Mouse (Mus musculus) macrophage (primary cell): ENCODE data around the gene Pkd2l1. TPM values are rescaled to one million over a fixed set of nuclear protein-coding genes. Genes with fewer than 3 reads are reported as not detected.

Experiments
- H3K27ac ChIP-seq: fragments of 350-480 bp; formaldehyde crosslinking; 2 replicates; pipeline ENCODE4 v1.9.0; 2021
- H3K36me3 ChIP-seq: fragments of 350-480 bp; formaldehyde crosslinking; 2 replicates; pipeline ENCODE4 v1.9.0; 2021; ENCODE audit errors: inconsistent target
- H3K4me3 ChIP-seq: fragments of 350-480 bp; formaldehyde crosslinking; 2 replicates; pipeline ENCODE4 v1.9.0; 2021; ENCODE audit errors: inconsistent target
- H3K79me2 ChIP-seq: fragments of 350-480 bp; formaldehyde crosslinking; 2 replicates; pipeline ENCODE4 v1.9.0; 2021; ENCODE audit errors: inconsistent target
- WGBS: methylation state at CpG from one replicate; pipeline ENCODE4 v1.1.7; 2026; ENCODE audit warnings: inconsistent platforms; ENCODE audit not compliant: missing documents; 5-methylcytosine and 5-hydroxymethylcytosine counted together
- polyA plus RNA-seq: library from polyadenylated mRNA; stranded (reverse); fragments of 250-400 nt; gene quantifications from 3 replicates; pipeline ENCODE4 v1.2.4, GENCODE M21; 2018; ENCODE audit warnings: inconsistent platforms
- total RNA-seq, 78 experiments: library from RNA; depleted of rRNA; stranded (reverse); fragments of 250-400 nt; gene quantifications; 1 replicate in 9 of 78; 2 replicates in 24 of 78; 3 replicates in 43 of 78; 4 replicates in 2 of 78; pipeline ENCODE4 v1.2.4; 2018; ENCODE audit warnings: inconsistent platforms in 56 of 78

The Pkd2l1 gene
- not detected for total RNA-seq (2018; cell fraction: chromatin; rRNA removed)
- not detected for total RNA-seq (2018; cell fraction: cytosol; rRNA removed)
- total RNA-seq (2018; cell fraction: nucleus; rRNA removed): not detected
- not detected in 3 replicates for polyA plus RNA-seq

DNA sequence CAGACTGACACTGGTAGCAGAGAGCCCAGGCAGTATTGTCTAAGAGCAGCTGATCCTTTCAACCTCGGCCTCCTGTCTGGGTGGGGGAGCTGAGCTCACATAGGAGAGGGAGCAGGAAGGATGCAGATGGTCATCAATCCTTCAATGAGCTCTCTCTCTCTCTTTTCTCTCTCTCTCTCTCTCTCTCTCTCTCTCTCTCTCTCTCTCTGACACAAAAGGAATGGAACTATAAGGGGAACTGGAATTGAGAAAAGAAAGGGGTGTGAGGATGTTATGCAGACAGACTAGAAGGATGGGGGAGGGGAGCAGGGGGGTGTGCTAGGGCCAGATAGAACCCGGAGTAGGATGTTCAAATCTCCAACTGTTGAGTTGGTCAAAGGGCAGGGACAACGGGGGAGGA lies at the start of gene Pkd2l1:
TSS of gene Pkd2l1 (minus strand) at position 101 of the 400 bp plus-strand sequence.
- no peak within 1 kb of the TSS for H3K27ac ChIP-seq
- no peaks in the 10 kb centered on the region for H3K36me3 ChIP-seq
- WGBS: 33% methylated on average over 3 of the region's 3 CpGs
- H3K4me3 ChIP-seq: no peak within 1 kb of the TSS
- H3K79me2 ChIP-seq: no peaks in the 10 kb centered on the region

DNA sequence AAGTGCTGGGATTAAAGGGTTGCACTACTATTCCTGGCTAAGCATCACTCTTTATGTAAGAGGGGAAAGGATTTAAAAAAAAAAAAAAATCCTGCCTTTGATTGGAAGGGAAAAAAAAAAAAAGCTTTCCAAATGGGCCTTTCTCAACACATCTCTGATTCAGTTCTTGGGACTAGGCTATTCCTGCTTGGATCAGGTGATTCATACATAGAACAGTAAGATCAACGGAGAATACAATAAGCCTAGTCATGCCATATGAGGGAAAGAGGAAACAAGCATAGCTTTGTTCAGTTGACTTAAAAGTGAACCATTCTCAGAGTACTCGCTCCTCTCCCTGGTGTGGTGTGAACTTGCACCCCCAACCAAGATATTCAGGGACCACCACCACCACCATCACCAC lies 46.7 kb upstream of the Pkd2l1 start:
- Histone ChIP-seq H3K4me3 (no peak overlapping the region), H3K36me3 (no peaks in the 10 kb centered on the region), H3K27ac (no peak overlapping the region), H3K79me2 (no peaks in the 10 kb centered on the region)
- WGBS: 25% methylated on average over 2 of the region's 2 CpGs

DNA sequence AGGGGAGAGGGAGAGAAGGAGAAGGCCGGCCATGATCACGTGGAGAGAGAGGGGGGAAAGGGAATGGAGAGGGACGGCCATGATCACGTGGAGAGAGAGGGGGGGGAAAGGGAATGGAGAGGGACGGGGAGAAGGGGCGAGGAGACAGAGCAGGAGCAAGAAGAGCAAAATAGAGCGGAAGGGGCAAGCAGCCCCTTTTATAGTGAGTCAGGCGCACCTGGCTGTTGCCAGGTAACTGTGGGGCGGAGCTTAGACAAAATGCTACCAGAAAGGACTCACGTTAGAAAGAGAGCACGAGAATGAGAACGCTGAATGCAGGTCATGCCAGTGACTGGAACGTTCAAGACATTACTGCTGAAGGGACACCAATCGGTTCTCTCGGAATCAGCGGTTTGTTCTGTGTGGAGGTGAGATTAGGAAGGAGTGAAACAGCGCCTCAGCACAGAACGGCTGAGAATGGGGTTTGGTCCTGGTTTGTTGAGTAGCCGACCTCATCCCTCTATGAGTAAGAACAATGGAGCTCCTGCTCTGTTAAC lies 45.3 kb upstream of the Pkd2l1 start:
- H3K27ac ChIP-seq: no peak overlapping the region
- WGBS: 37% methylated on average over 18 of the region's 19 CpGs

DNA sequence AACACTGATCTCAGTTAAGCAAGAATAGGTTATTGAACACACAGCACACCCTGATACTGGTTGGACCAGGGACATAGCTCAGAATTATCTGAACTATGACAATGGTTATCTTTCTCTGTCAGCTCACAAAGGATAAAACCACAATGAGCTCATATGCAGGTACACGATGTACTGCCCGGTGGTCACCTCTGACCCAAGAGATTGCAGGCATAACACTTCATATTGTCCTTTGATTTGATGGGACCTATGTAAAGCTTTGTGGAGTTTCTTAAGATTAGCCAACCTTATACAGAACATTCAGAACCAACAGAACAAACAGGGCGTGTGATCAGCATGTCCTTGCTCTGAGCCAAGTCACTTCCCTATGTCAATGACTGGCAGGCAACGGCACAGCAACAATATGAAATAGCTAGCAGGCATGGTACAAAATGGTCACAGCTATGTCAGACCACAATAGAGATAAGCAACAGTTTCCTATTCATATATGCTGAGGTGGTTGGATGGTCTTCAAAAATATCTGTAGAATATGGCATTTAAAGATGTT lies 39.4 kb upstream of the Pkd2l1 start:
- Histone ChIP-seq H3K36me3 (no peaks in the 10 kb centered on the region), H3K4me3 (no peak overlapping the region), H3K27ac (no peak overlapping the region), H3K79me2 (no peaks in the 10 kb centered on the region)
- WGBS: 81% methylated on average over 4 of the region's 4 CpGs

More for the DNA sequence above, 45.3 kb upstream of the Pkd2l1 start:
- H3K4me3 ChIP-seq: no peak overlapping the region
- no peaks in the 10 kb centered on the region for H3K36me3 ChIP-seq
- no peaks in the 10 kb centered on the region for H3K79me2 ChIP-seq

DNA sequence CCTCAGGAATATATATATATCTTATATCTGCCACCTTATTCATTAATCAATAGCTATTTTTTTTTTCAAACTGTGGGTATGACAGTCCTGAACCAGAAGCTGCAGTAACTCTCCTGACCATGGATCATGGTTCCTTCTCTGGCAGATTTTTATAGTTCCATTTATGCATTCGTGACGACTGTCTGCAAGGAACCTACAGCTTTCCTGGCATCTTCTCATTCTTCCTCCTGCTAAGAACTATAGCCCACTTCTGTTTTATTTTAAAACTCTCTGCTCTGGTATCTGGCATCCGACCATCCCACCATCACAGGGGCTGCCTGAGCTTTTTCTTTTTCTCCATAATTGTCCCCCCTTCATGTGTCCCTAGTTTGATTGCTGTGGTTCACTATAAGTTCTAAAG lies 38.0 kb upstream of the Pkd2l1 start:
- H3K36me3 ChIP-seq: no peaks in the 10 kb centered on the region
- 76% methylated on average over 3 of the region's 3 CpGs for WGBS
- no peaks in the 10 kb centered on the region for H3K79me2 ChIP-seq
- H3K27ac ChIP-seq: no peak overlapping the region
- no peak overlapping the region for H3K4me3 ChIP-seq

DNA sequence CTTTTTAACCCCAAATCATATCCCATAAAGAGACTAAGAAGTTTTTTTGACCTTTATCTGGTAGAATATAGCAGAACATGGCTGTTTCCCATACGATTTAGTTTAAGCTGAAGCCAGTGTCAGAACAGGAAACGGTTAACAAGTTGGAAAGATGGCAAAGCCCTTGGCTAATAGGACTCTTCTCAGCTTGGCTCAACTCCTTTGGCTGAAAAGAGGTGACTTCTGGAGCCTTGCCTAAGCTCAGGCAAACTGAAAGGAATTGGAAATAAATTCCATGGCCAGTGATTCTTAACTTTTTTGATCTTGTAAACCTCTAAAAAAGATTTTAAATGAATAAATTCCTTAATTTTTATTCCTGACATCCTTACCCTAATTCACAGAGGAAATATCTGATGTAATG lies 37.5 kb upstream of the Pkd2l1 start:
- Histone ChIP-seq H3K27ac (no peak overlapping the region), H3K4me3 (no peak overlapping the region), H3K79me2 (no peaks in the 10 kb centered on the region), H3K36me3 (no peaks in the 10 kb centered on the region)
- WGBS: 88% methylated on average over 2 of the region's 2 CpGs

DNA sequence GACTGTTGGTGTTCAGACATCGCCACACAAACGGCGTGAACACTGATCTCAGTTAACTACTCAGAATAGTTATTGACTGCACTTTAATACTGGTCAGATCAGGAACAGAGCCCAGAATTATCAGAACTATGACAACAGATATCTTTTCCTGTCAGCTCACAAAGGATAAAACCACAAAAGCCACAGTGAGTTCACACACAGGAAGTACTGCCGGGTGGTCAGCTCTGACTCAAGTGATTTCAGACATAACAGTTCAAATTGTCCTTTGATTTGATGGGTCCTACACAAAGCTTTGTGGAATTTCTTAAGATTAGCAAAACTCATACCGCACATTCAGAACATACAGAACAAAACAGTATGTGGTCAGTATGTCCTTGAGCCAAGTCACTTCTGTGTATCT lies 33.5 kb upstream of the Pkd2l1 start:
- Histone ChIP-seq H3K27ac (peak overlapping the region; percentile 27), H3K4me3 (no peak overlapping the region), H3K79me2 (no peaks in the 10 kb centered on the region), H3K36me3 (no peaks in the 10 kb centered on the region)
- WGBS: 17% methylated on average over 5 of the region's 5 CpGs

DNA sequence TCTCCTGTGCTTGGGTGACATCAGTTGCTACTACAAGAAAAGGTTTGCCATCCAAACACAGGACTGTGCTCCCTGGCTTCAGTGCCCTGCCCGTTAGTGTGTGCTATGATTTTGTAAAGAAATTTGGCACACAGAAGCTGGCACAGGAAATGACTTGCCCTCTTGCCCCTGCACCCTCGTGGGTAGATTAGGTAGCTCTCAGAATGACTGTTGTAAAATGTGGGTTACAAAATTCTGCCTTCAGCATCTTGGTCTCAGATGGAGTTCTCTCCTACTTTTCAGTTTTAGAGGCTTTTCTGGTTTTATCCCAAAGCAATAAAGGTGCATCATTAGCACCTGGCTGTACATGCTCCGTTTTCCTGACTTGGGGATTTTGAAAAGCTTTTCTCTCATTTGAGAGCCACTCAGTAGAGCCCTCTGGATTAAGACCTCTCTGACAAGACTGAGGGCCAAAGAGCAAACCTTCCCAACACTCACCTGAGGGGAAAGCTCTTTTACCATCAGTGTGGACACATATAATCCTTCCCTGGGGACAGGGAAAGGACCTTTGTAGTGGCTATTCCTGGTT lies 25.8 kb upstream of the Pkd2l1 start:
- 37% methylated on average over 3 of the region's 3 CpGs for WGBS

DNA sequence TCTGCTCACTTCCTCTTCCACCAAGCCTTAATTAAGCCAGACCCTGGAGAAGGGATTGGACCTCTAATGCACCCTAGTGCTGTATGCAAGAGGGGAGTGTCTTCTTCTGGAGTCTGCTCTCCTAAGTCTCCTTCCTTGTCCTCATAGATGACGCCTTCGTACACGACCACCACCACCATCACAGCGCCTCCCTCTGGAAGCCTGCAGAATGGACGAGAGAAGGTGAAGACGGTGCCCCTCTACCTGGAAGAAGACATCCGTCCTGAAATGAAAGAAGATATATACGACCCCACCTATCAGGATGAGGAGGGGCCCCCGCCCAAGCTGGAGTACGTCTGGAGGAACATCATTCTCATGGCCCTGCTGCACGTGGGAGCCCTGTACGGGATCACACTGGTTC lies 23.0 kb upstream of the Pkd2l1 start:
- Histone ChIP-seq H3K79me2 (no peaks in the 10 kb centered on the region), H3K36me3 (no peaks in the 10 kb centered on the region), H3K27ac (no peak overlapping the region), H3K4me3 (no peak overlapping the region)
- WGBS: 91% methylated on average over 11 of the region's 12 CpGs

More for the DNA sequence above, 25.8 kb upstream of the Pkd2l1 start:
- Histone ChIP-seq H3K27ac (no peak overlapping the region), H3K4me3 (no peak overlapping the region), H3K36me3 (no peaks in the 10 kb centered on the region), H3K79me2 (no peaks in the 10 kb centered on the region)

DNA sequence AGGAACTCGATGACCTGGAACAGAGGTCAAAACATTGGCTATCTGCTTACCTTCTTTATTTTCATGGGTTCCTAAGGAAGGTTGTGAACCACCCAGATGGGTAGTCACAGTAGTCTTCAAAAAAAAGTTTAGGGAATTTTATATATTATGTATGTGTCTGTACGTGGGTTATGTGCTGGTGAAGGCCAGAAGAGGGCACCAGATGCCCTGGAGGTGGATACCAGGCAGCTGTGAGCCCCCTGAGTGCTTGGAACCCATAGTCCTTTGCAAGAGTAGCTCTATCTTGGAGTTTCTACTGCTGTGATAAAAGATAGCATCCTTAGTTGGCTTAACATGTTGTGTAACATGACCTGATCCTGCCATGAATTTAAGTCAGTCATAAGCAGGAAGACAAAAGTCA lies 14.8 kb upstream of the Pkd2l1 start:
- 100% methylated on average over 2 of the region's 2 CpGs for WGBS
- Histone ChIP-seq H3K27ac (no peak overlapping the region), H3K79me2 (no peaks in the 10 kb centered on the region), H3K36me3 (no peaks in the 10 kb centered on the region), H3K4me3 (no peak overlapping the region)

DNA sequence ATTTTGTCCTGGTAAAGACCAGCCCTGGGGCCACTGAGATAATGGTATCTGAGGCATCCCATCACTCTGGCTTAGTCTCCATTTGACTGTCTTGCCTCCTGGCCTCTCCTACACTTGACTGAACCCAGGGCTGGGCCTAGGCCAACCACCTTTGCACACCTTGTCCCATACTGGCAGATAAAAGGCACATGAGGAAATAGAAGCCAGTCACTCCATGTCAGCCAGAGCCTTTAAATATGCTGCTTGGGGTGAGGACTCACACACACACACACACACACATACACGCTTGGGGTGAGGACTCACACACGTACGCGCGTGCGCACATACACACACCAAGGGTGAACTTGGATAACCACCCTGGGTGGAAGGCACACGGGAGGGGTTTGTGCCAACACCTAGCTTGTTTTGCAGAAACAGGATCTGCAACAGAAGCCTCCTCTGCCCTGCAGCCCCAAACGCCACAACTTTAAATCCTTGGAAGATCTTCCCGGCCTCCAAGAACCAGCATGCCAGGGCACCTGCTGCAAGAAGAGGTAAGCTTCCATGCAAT lies 10.8 kb upstream of the Pkd2l1 start, which contains the start of gene Scd3:
TSS of gene Scd3 (plus strand) at position 255 of the 550 bp plus-strand sequence.
- Histone ChIP-seq H3K79me2 (no peaks in the 10 kb centered on the region), H3K4me3 (no peak within 1 kb of the TSS), H3K27ac (no peak within 1 kb of the TSS), H3K36me3 (no peaks in the 10 kb centered on the region)
- WGBS: 98% methylated on average over 9 of the region's 9 CpGs

DNA sequence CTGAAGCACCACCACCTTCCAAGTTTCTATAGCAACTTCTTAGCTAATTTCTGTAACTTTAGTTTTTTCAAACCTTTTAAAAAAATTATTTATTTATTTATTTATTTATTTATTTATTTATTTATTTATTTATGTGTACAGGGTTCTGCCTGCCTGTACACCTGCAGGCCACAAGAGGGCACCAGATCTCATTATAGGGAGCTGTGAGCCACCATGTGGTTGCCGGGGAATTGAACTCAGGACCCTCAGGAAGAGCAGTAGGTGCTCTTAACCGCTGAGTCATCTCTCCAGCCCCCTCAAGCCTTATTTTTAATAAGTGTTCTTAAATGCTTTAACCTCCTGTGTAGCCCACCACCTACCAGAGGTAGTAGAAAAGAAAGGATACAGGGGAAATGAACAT lies 6.7 kb upstream of the Pkd2l1 start:
- H3K36me3 ChIP-seq: no peaks in the 10 kb centered on the region
- no peaks in the 10 kb centered on the region for H3K79me2 ChIP-seq
- WGBS: 90% methylated on average over 2 of the region's 2 CpGs
- no peak overlapping the region for H3K4me3 ChIP-seq
- no peak overlapping the region for H3K27ac ChIP-seq

DNA sequence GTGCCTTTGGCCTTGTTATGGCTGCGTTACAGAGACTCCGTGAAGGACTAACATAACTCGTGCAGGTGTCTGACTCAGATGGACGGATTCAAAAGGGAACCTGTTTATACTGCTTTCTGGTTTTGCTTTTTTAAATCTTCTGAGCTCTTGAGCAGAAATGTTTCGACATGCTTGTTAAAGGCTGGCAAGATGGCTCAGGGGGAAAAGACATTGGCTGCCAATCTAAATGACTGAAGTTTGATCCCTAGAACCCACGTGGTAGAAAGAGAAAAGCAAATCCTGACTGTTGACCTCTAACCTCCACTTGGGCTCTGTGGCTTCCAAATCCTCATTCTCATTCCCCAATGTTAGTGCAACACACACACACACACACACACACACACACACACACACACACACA lies 6.3 kb upstream of the Pkd2l1 start:
- H3K79me2 ChIP-seq: no peaks in the 10 kb centered on the region
- WGBS: 76% methylated on average over 5 of the region's 6 CpGs
- H3K36me3 ChIP-seq: no peaks in the 10 kb centered on the region
- no peak overlapping the region for H3K27ac ChIP-seq
- H3K4me3 ChIP-seq: no peak overlapping the region

DNA sequence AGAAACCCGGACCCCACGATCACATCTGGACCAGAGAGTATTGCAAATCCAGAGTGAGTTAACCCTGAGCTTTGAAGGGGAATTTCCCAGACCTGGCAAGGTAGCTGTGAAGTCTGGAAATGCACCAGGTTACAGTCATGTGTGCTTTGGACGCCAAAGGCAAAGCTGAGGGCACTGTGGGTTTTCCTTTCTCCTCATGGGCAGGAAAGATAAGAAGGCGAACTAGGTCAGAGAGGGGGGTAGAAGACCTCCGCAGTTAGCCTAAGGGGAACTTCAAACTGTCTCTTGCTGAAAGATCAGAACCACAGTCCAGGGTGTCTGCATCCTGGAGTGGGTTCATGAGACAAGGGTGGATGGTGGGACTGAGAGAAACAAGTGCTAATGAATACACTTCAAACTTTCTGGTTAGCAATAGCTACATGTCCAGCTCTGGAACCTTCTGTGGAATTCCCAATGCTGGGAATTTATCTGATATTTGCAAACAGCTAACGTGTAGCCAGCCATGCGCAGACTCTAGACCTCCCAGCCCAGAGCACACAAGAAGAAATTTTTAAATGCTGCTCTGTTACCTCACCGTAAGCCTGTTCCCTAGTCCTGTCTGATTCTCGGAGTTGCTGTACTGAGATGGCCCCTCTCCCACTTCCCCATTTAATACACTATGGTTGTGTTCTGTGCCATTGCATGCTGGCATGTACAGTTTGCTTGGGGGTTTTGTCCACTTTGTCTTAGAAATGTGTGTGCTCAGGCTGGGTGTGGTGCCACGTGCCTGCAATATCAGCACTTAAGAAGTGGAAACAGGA lies 5.0 kb upstream of the Pkd2l1 start:
- 51% methylated on average over 10 of the region's 10 CpGs for WGBS
- Histone ChIP-seq H3K27ac (no peak overlapping the region), H3K4me3 (no peak overlapping the region), H3K79me2 (no peaks in the 10 kb centered on the region), H3K36me3 (no peaks in the 10 kb centered on the region)

DNA sequence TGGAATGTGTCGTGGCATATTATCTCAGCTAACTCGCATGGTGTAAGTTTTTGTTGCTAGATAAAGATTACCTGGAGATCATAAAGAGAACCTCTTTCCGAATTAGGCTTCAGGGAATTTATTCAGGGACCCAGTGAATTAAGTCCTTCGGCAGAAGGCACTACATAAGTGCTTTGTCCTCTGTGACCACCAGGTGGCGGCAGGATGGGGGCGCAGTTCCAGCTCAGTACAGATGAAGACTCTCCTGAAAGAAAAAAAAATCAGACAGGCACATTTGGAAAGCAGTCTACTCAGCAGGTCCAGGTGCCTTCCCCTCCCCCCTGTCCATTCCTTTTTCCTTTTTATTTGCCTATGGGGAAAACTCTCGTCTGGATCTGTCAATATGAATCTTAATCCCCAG lies 2.9 kb upstream of the Pkd2l1 start:
- Histone ChIP-seq H3K36me3 (no peaks in the 10 kb centered on the region), H3K79me2 (no peaks in the 10 kb centered on the region), H3K27ac (no peak overlapping the region), H3K4me3 (no peak overlapping the region)
- WGBS: 35% methylated on average over 7 of the region's 7 CpGs
